Mouse (Mus musculus) midbrain, postnatal 0 days (tissue): ENCODE data around the gene Nampt. TPM values are rescaled to one million over a fixed set of nuclear protein-coding genes. Genes with fewer than 3 reads are reported as not detected.

Experiments used
- ATAC-seq: fragments of 200-750 bp; cut with Nextera tagmentation; 2 replicates; pipeline ENCODE4 v1.8.0; 2017; ENCODE audit warnings: moderate number of reproducible peaks, mild to moderate bottlenecking, moderate TSS enrichment, moderate library complexity; ENCODE audit not compliant: low FRiP score
- DNase-seq: peaks from one replicate; pipeline ENCODE4 v3.0.0-alpha.2; 2015; ENCODE audit warnings: low spot score
- H3K27ac ChIP-seq: fragments of 300-500 bp; sonication (generic); 2 replicates; pipeline ENCODE4 v1.5.1; 2014; ENCODE audit warnings: low read depth, mild to moderate bottlenecking, low read length, mixed read lengths
- H3K27me3 ChIP-seq: fragments of 300-500 bp; sonication (generic); 2 replicates; pipeline ENCODE4 v1.6.1; 2014; ENCODE audit warnings: low read length, control low read depth, mixed read lengths; ENCODE audit not compliant: insufficient read depth
- H3K36me3 ChIP-seq: fragments of 300-500 bp; sonication (generic); 2 replicates; pipeline ENCODE4 v1.6.1; 2014; ENCODE audit warnings: low read length, control low read depth, mixed read lengths; ENCODE audit not compliant: insufficient read depth
- H3K4me1 ChIP-seq: fragments of 300-500 bp; sonication (generic); 2 replicates; pipeline ENCODE4 v1.6.1; 2014; ENCODE audit warnings: mild to moderate bottlenecking, control low read depth, antibody characterized with exemption, low read length, mixed read lengths; ENCODE audit not compliant: insufficient read depth
- H3K4me2 ChIP-seq: fragments of 300-500 bp; sonication (generic); 2 replicates; pipeline ENCODE4 v1.6.1; 2014; ENCODE audit warnings: low read depth, mild to moderate bottlenecking, low read length, mixed read lengths; ENCODE audit not compliant: poor library complexity, severe bottlenecking
- H3K4me3 ChIP-seq: fragments of 300-500 bp; sonication (generic); 2 replicates; pipeline ENCODE4 v1.5.1; 2014; ENCODE audit warnings: low read depth, mild to moderate bottlenecking, low read length, moderate library complexity
- H3K9ac ChIP-seq: fragments of 300-500 bp; sonication (generic); replicated peaks from 2 replicates; pipeline ENCODE4 v1.6.1; 2014; ENCODE audit warnings: mild to moderate bottlenecking, low read length, moderate library complexity, mixed read lengths; ENCODE audit not compliant: poor library complexity, severe bottlenecking
- H3K9me3 ChIP-seq: fragments of 300-500 bp; sonication (generic); 2 replicates; pipeline ENCODE4 v1.6.1; 2016; ENCODE audit warnings: low read length, control low read depth
- CTCF ChIP-seq: IDR thresholded peaks from 2 replicates; pipeline ENCODE4 v1.5.1; 2016; ENCODE audit warnings: antibody characterized with exemption, mild to moderate bottlenecking
- WGBS: fragments of 180-500 bp; shearing (Covaris S2); extraction: QIAGEN DNeasy Blood & Tissue Kit; methylation state at CpG from one replicate; pipeline ENCODE4 v1.1.7; 2014; 5-methylcytosine and 5-hydroxymethylcytosine counted together
- polyA plus RNA-seq: library from polyadenylated mRNA; unstranded; fragments of >200 nt; fragmentation: Nextera tagmentation; extraction: Ambion mirVana; gene quantifications from 2 replicates; pipeline ENCODE4 v1.2.1, GENCODE M21; 2015
- total RNA-seq: library from RNA; depleted of rRNA; stranded (reverse); fragments of >200 nt; gene quantifications from 2 replicates; pipeline ENCODE4 v1.2.3, GENCODE M21; 2014

Gene Nampt
- total and polyA plus RNA-seq, 2 experiments from 2014 or later = 24.1 to 41.9 TPM

DNA sequence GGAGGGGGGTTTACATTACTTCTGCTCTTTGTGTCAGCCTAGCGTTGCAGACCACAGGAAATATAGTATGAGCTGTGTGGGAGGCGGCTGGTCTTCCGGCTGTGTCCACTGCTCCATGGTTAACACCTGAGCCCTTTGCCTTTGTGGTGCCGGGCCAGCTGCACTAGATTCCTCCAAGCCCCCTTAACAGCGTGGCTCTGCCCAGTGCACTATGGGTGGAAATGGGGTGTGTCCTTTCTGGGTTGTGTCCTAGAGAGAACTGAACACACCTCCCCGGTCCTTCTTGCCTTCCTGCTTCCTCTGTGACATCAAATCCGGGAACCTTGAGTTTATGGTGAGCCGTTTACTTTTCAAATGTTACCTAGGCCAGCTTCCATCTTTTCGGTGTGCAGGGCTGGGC is 58.2 kb downstream of the Nampt start:
- ATAC-seq (no peak), DNase-seq (no peak)
- Histone ChIP-seq H3K9me3 (no peaks in the 10 kb centered on the region), H3K9ac (no peak overlapping the region), H3K4me2 (no peak overlapping the region), H3K36me3 (no peaks in the 10 kb centered on the region), H3K27me3 (no peaks in the 10 kb centered on the region), H3K4me1 (no peaks in the 10 kb centered on the region), H3K4me3 (no peak overlapping the region), H3K27ac (no peak overlapping the region)
- no peak for TF ChIP-seq CTCF
- 93% methylated on average over 9 of the region's 9 CpGs for WGBS

DNA sequence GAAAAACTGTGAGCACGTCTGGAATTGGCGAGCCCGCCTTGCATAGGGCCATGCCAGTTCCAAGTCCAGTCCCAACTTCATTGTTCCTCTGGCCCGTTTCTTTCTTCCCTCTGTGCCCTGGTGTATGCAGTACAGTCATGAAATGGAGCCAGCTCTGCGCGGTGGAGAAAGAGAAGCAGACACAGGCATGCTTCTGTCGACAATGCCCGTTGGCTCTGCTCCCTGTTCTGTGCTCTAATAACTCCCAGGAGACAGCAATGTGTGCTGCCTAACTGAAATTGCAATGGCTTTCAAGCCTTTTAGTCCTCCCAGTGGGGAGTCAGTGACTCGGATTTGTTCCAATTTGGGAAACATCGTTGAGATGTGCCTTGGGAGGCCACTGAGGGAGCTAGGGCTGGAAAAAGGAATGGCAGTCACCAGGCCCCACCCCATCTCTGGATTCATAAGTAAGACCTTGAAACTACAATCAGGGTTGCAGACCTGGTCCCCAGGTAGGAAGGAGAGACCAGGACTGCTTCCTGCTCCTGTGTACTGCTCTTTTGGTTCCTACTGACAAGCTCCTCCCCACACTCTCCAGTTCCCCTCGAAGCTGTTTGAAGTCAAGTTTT is 58.7 kb downstream of the Nampt start:
- Histone ChIP-seq H3K27ac (no peak overlapping the region), H3K9me3 (no peaks in the 10 kb centered on the region)
- 47% methylated on average over 11 of the region's 11 CpGs for whole genome bisulfite sequencing

DNA sequence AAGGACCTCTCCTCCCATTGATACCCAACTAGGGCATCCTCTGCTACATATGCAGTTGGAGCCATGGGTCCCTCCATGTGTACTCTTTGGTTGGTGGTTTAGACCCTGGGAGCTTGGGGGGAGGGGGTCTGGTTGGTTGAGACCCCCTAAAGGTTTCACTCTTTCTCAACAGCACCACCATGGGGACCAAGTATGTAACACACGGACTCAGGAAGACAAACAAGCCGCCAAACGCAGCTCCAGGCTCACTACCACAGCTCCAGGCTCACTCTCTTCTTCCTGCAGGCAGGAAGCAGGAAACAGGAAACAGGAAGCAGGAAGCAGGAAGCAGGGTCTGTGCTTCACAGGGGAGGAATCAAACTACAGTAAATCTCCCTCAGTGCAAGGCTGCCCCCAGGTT is 60.0 kb downstream of the Nampt start:
- Histone ChIP-seq H3K4me2 (no peak overlapping the region), H3K4me1 (no peaks in the 10 kb centered on the region), H3K9ac (no peak overlapping the region), H3K9me3 (no peaks in the 10 kb centered on the region), H3K27me3 (no peaks in the 10 kb centered on the region), H3K4me3 (no peak overlapping the region), H3K27ac (no peak overlapping the region), H3K36me3 (no peaks in the 10 kb centered on the region)
- no peak for TF ChIP-seq CTCF
- ATAC-seq = no peak
- DNase-seq = no peak
- WGBS = 86% methylated on average over 3 of the region's 3 CpGs

More for the DNA sequence above, 58.7 kb downstream of the Nampt start:
- no peak overlapping the region for H3K9ac ChIP-seq
- no peaks in the 10 kb centered on the region for H3K27me3 ChIP-seq
- no peaks in the 10 kb centered on the region for H3K36me3 ChIP-seq
- ATAC-seq (peak; percentile 82), DNase-seq (peak; percentile 89)
- TF ChIP-seq CTCF = no peak
- no peak overlapping the region for H3K4me3 ChIP-seq
- no peaks in the 10 kb centered on the region for H3K4me1 ChIP-seq
- no peak overlapping the region for H3K4me2 ChIP-seq

DNA sequence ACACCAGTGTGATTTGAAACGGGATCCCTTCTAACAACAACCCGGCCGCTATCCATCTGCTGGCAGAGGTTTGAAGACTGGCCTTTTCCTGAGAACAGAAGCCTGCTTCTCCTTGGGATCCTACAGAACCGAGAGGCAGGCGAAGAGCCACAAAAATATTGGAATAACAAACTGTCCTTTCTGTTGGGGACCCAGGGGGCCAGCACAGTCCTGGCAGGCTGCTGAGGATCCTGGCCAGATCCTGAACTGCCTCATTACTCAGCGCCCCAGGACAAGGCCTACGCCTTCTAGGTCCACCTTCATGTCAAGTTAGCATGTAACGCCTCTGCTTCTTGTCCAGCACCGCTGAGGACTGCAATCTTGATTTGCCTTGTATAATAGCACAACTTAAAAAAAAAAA is 65.0 kb downstream of the Nampt start:
- no peak for TF ChIP-seq CTCF
- Histone ChIP-seq H3K9me3 (no peaks in the 10 kb centered on the region), H3K27ac (no peak overlapping the region), H3K9ac (no peak overlapping the region), H3K4me3 (no peak overlapping the region), H3K27me3 (no peaks in the 10 kb centered on the region), H3K36me3 (no peaks in the 10 kb centered on the region), H3K4me1 (no peaks in the 10 kb centered on the region), H3K4me2 (no peak overlapping the region)
- 82% methylated on average over 9 of the region's 9 CpGs for WGBS
- ATAC-seq (no peak), DNase-seq (no peak)

- H3K4me3 ChIP-seq = no peak overlapping the region
- H3K4me1 ChIP-seq = no peaks in the 10 kb centered on the region
- H3K27ac ChIP-seq = no peak overlapping the region
- no peak overlapping the region for H3K9ac ChIP-seq
- no peak for DNase-seq
- no peaks in the 10 kb centered on the region for H3K9me3 ChIP-seq
- no peak for TF ChIP-seq CTCF
- H3K27me3 ChIP-seq = no peaks in the 10 kb centered on the region
- no peak for ATAC-seq
- no peak overlapping the region for H3K4me2 ChIP-seq
- WGBS = 74% methylated on average over 2 of the region's 2 CpGs
- H3K36me3 ChIP-seq = no peaks in the 10 kb centered on the region
These were observed 65.7 kb downstream of the Nampt start for GRCm38 (mm10) chr12:32885041-32885440.

GRCm38 (mm10) chr12:32886353-32886752 is 67.0 kb downstream of the Nampt start:
- Histone ChIP-seq H3K36me3 (no peaks in the 10 kb centered on the region), H3K4me2 (no peak overlapping the region), H3K9me3 (no peaks in the 10 kb centered on the region), H3K4me1 (no peaks in the 10 kb centered on the region), H3K9ac (no peak overlapping the region), H3K27ac (no peak overlapping the region), H3K4me3 (no peak overlapping the region), H3K27me3 (no peaks in the 10 kb centered on the region)
- ATAC-seq (no peak), DNase-seq (no peak)
- no peak for TF ChIP-seq CTCF
- WGBS = 85% methylated on average over 2 of the region's 2 CpGs
